Mouse (Mus musculus): ENCODE data around the gene Pkn3. TPM values are rescaled to one million over a fixed set of nuclear protein-coding genes. Genes with fewer than 3 reads are reported as not detected.

The Pkn3 gene
- polyA plus RNA-seq, 2 experiments = 2.0 to 3.5 TPM

DNA sequence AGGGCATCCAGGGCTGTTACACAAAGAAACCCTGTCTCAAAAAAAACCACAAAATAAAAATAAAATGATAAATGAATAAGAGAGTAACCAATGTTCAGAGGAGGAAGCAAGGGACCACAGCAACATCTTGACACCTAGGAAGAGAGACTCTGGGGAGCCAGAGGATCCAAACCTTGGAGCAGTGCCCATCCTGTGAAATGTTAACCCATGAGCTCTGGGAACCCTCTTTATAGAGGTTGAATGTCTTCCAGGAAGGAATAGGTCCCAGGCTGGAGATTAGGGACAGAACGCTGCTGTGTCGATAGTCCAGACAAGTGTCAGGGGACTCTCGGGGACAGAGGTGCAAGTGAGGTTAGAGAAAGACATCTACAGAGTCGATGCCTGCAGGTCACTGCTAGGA is 42.8 kb downstream of the Pkn3 start:
- Histone ChIP-seq H3K4me2 (ENCODE audit: low read depth) (no peak overlapping the region), H3K27me3 (ENCODE audit: control insufficient read depth, insufficient read depth, low read length) (no peaks in the 10 kb centered on the region), H3K27ac (no peak overlapping the region), H3K9me3 (ENCODE audit: control insufficient read depth, low read length) (no peaks in the 10 kb centered on the region), H3K4me1 (replicated peaks; ENCODE audit: control insufficient read depth in 2 of 2, insufficient read depth in 2 of 2, low read length in 1 of 2) (peaks cover 5 to 16% of the 10 kb centered on the region in 2 experiments), H3K36me3 (replicated peaks; ENCODE audit: control insufficient read depth, insufficient read depth, low read depth) (no peaks in the 10 kb centered on the region), H3K4me3 (ENCODE audit: insufficient read depth in 1 of 2, low read depth in 2 of 2, low read length in 2 of 2) (no peak overlapping the region), H3K9ac (replicated peaks) (no peak overlapping the region)
- DNase-seq (ENCODE audit: low read depth in 3 of 3, low spot score in 3 of 3) (no peak), ATAC-seq (ENCODE audit: insufficient read depth) (no peak)
- TF ChIP-seq EP300 (IDR thresholded peaks at IDR 0.05; ENCODE audit: low read depth) (no peak), CTCF (IDR thresholded peaks at IDR 0.05; ENCODE audit: low read depth) (no peak)
- 76% methylated on average over 4 of the region's 4 CpGs for WGBS (ENCODE audit: insufficient replicate concordance)

DNA sequence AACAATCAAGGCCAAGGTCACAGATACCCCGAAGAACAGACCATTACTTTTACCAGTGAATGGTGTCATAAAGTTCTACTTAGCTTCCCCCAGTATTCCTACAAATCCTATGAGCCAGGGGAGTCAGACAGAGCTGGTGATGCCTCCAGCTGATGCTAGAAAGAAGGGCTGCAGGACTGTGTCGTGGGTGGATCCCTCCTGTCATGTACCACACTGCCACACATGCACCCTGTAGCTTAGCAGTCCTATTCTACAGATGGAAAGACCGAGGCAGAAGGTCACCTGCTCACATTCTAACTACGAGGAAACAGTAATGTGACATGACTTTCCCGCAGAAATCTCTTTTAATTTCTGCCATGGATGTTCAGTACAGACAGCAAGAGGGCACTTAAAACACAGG is 45.3 kb downstream of the Pkn3 start:
- no peak for DNase-seq (ENCODE audit: low read depth in 3 of 3, low spot score in 3 of 3)
- no peak overlapping the region; the same call in 1 of the 2 replicates for H3K4me2 ChIP-seq (ENCODE audit: low read depth)
- 77% methylated on average over 5 of the region's 5 CpGs for WGBS (ENCODE audit: insufficient replicate concordance)
- no peaks in the 10 kb centered on the region for H3K27me3 ChIP-seq (ENCODE audit: control insufficient read depth, insufficient read depth, low read length)
- no peak overlapping the region for H3K27ac ChIP-seq
- no peak overlapping the region for H3K4me3 ChIP-seq (ENCODE audit: insufficient read depth in 1 of 2, low read depth in 2 of 2, low read length in 2 of 2)
- no peak for ATAC-seq (ENCODE audit: insufficient read depth)
- no peak overlapping the region for H3K9ac ChIP-seq (replicated peaks)
- H3K9me3 ChIP-seq (ENCODE audit: control insufficient read depth, low read length) = no peaks in the 10 kb centered on the region
- TF ChIP-seq CTCF (IDR thresholded peaks at IDR 0.05; ENCODE audit: low read depth) (no peak), EP300 (IDR thresholded peaks at IDR 0.05; ENCODE audit: low read depth) (no peak)
- H3K4me1 ChIP-seq (replicated peaks; ENCODE audit: control insufficient read depth in 2 of 2, insufficient read depth in 2 of 2, low read length in 1 of 2) = peaks cover 5 to 17% of the 10 kb centered on the region in 2 experiments
- no peaks in the 10 kb centered on the region for H3K36me3 ChIP-seq (replicated peaks; ENCODE audit: control insufficient read depth, insufficient read depth, low read depth)

DNA sequence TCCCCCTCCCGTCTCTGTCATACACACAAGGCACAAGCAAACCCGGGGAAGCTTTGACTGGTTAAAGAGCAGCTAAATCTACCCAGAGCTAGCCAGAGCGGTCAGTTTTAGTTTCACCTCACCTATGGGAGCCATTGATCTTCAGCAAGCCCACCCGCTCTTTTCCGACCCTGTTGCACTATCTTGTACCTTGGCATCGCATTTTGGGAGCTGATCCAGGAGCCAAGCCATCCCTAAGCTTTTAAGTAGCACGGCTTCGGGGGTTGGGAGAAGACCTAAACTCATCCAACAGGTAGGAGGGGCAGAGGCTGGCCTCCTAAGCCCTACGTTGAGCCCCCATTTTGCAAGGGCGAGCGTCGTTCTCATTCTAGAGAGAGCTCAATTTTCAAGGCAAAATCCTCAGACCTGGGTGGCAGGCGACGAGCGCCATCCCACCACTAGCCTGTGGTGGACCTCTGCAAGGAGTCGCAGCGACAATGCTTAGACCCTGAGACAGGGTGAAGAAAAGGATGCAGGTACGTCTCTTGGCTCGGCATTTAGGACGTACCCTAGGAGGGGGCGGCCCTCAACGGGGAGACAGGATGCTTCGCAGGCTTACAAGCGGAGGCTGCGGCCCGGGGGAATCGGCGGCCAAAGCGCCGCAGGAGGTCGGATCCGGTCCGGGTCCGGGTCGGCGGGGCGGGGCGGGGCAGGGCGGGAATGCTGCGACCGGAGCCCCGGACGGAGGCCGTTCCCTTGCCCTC is 46.4 kb downstream of the Pkn3 start:
- ATAC-seq (ENCODE audit: insufficient read depth) (no peak), DNase-seq (ENCODE audit: low read depth in 3 of 3, low spot score in 3 of 3) (no peak)
- H3K27me3 ChIP-seq (ENCODE audit: control insufficient read depth, insufficient read depth, low read length) = no peaks in the 10 kb centered on the region
- H3K4me1 ChIP-seq (replicated peaks; ENCODE audit: control insufficient read depth in 2 of 2, insufficient read depth in 2 of 2, low read length in 1 of 2) = peaks cover 5 to 17% of the 10 kb centered on the region in 2 experiments
- peak overlapping the region; percentile 87 for H3K4me2 ChIP-seq (ENCODE audit: low read depth)
- no peaks in the 10 kb centered on the region for H3K9me3 ChIP-seq (ENCODE audit: control insufficient read depth, low read length)
- H3K36me3 ChIP-seq (replicated peaks; ENCODE audit: control insufficient read depth, insufficient read depth, low read depth) = no peaks in the 10 kb centered on the region
- H3K9ac ChIP-seq (replicated peaks) = peak overlapping the region; percentile 95
- WGBS (ENCODE audit: insufficient replicate concordance) = 2% methylated on average over 44 of the region's 44 CpGs
- H3K4me3 ChIP-seq (ENCODE audit: insufficient read depth in 1 of 2, low read depth in 2 of 2, low read length in 2 of 2) = peak overlapping the region; percentile 82 to 87
- H3K27ac ChIP-seq = peak overlapping the region; percentile 90
- TF ChIP-seq CTCF (IDR thresholded peaks at IDR 0.05; ENCODE audit: low read depth) (no peak), EP300 (IDR thresholded peaks at IDR 0.05; ENCODE audit: low read depth) (no peak)

DNA sequence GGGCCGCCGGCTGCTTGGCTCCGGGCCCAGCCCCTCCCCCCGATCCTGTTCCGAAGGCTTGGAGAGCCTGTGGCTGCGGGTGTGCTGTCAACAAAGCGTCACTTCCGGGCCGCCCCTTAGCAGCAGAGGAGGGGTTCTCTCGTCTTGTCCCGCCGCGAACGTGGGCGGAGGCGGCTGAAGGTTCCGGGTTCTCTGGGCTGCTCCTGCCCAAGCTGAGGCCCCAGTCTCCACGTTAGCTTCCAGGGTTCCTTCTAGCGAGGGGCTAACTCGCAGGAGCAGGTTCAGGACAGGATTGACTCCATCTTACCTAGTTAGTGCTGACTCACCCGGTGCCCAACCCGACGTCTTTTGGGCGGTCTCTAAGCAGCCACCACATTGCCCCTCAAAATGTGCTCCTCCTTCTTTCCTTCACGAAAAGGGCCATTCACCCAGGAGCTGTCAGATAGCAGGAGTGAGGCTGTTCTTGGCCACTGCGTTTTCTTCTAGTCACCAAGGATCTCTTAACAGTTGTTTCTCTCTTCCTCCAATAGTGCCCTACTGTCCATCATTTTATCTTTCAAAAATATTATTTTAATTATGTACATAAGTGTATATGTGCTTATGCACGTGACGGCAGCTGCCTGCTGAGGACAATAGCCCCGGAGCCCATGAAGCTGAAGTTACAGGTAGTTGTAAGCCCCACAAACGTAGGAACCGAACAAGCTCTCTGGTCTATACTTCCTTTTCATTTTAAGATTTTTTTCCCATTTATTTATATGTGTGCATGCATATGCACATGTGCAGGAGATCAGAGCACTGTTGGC is 47.2 kb downstream of the Pkn3 start, which contains the start of gene Zer1:
TSS of gene Zer1 (minus strand) at position 114 of the 803 bp plus-strand sequence.
- Histone ChIP-seq H3K4me2 (ENCODE audit: low read depth) (peak within 1 kb of the TSS; percentile 87), H3K9me3 (ENCODE audit: control insufficient read depth, low read length) (no peaks in the 10 kb centered on the region), H3K27me3 (ENCODE audit: control insufficient read depth, insufficient read depth, low read length) (no peaks in the 10 kb centered on the region), H3K9ac (replicated peaks) (peak within 1 kb of the TSS; percentile 95), H3K4me3 (ENCODE audit: insufficient read depth in 1 of 2, low read depth in 2 of 2, low read length in 2 of 2) (peak within 1 kb of the TSS; percentile 82 to 87), H3K4me1 (replicated peaks; ENCODE audit: control insufficient read depth in 2 of 2, insufficient read depth in 2 of 2, low read length in 1 of 2) (peaks cover 5 to 17% of the 10 kb centered on the region in 2 experiments), H3K27ac (peak within 1 kb of the TSS; percentile 90), H3K36me3 (replicated peaks; ENCODE audit: control insufficient read depth, insufficient read depth, low read depth) (no peaks in the 10 kb centered on the region)
- TF ChIP-seq CTCF (IDR thresholded peaks at IDR 0.05; ENCODE audit: low read depth) (no peak), EP300 (IDR thresholded peaks at IDR 0.05; ENCODE audit: low read depth) (peak; percentile 1; the same call in 1 of the 2 replicates)
- DNase-seq (ENCODE audit: low read depth in 3 of 3, low spot score in 3 of 3) (peak; percentile 81 to 85 (median 83)), ATAC-seq (ENCODE audit: insufficient read depth) (peak; percentile 97)
- 10% methylated on average over 31 of the region's 31 CpGs for WGBS (ENCODE audit: insufficient replicate concordance)

DNA sequence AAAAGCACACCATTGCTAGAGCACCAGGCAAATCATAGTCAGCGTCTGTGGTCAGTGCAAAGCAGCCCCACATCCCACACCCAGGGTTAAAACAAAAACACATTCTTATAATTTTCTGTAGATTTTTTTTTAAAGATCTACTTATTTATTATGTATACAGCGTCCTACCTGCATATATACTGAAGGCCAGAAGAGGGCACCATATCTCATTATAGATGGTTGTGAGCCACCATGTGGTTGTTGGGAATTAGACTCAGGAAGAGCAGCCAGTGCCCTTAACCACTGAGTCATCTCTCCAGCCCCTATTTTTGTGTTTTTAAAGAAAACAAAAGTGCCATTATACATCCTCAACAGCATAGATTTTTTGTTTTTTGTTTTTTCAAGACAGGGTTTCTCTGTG is 51.3 kb downstream of the Pkn3 start:
- peaks cover 7 to 14% of the 10 kb centered on the region in 2 experiments for H3K4me1 ChIP-seq (replicated peaks; ENCODE audit: control insufficient read depth in 2 of 2, insufficient read depth in 2 of 2, low read length in 1 of 2)
- H3K9ac ChIP-seq (replicated peaks) = no peak overlapping the region
- no peak overlapping the region for H3K4me3 ChIP-seq (ENCODE audit: insufficient read depth in 1 of 2, low read depth in 2 of 2, low read length in 2 of 2)
- ATAC-seq (ENCODE audit: insufficient read depth) (no peak), DNase-seq (ENCODE audit: low read depth in 3 of 3, low spot score in 3 of 3) (no peak)
- no peak overlapping the region for H3K4me2 ChIP-seq (ENCODE audit: low read depth)
- H3K9me3 ChIP-seq (ENCODE audit: control insufficient read depth, low read length) = no peaks in the 10 kb centered on the region
- no peak overlapping the region for H3K27ac ChIP-seq
- TF ChIP-seq CTCF (IDR thresholded peaks at IDR 0.05; ENCODE audit: low read depth) (peak; percentile 75), EP300 (IDR thresholded peaks at IDR 0.05; ENCODE audit: low read depth) (no peak)
- no peaks in the 10 kb centered on the region for H3K27me3 ChIP-seq (ENCODE audit: control insufficient read depth, insufficient read depth, low read length)
- no peaks in the 10 kb centered on the region for H3K36me3 ChIP-seq (replicated peaks; ENCODE audit: control insufficient read depth, insufficient read depth, low read depth)
- 17% methylated on average over 2 of the region's 2 CpGs for WGBS (ENCODE audit: insufficient replicate concordance)

All from liver, embryonic 14.5 days (tissue).